8 mouse cellular contexts compared by ENCODE assay signal in the genomic region with DNA sequence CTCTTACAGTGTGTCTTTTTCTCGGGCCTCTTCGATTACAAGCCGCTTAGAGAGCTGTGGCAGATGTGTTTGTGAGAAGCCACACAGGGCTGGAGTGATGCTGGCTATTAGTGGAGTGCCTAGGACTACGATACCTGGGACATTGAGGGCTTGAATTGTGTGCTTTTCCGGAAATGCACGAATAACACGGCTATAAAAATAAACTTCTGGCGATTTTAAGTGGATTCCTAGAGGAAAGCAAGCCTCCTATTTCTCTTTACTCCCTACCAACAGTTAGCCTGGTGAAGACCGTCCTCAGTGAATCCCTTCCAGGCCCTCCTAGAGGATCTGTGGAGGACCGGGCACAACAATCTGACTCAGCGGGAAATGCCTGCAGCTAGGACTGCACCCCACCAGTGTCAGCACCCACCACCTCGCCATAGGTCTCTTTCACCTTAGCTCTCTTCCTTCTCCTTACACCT.
DNase-seq lines count a peak whose midpoint lies in the region; ATAC-seq and TF ChIP-seq lines count a peak whose summit lies in the region.

No protein-coding gene starts in this region.

- 6% methylated on average over 12 of the region's 12 CpGs for WGBS in heart, embryonic 11.5 days (ENCODE audit: insufficient replicate concordance)
- 2% methylated on average over 12 of the region's 12 CpGs for WGBS in kidney, embryonic 15.5 days
- WGBS in midbrain, embryonic 12.5 days, result 2% methylated on average over 12 of the region's 12 CpGs

- DNase-seq in heart, adult 9 months (ENCODE audit: low spot score in 2 of 2), result no peak
- no peak for DNase-seq in spleen, postnatal 14 days (ENCODE audit: low spot score in 2 of 2)
- no peak for DNase-seq in layer of hippocampus, postnatal 10 days (ENCODE audit: low spot score in 2 of 2)

- peak overlapping the region; percentile 48 for H3K4me3 ChIP-seq in heart, embryonic 11.5 days (ENCODE audit: low read depth, low read length)
- H3K4me3 ChIP-seq in embryonic fibroblast, embryonic 13.5 days (ENCODE audit: insufficient read depth, low read length), result peak overlapping the region; percentile 13
- peak overlapping the region; percentile 43 for H3K4me3 ChIP-seq in kidney, embryonic 15.5 days (replicated peaks)
- H3K4me3 ChIP-seq in midbrain, embryonic 12.5 days, result peak overlapping the region; percentile 23

- no peaks in the 10 kb centered on the region for H3K9me3 ChIP-seq in heart, embryonic 11.5 days (replicated peaks; ENCODE audit: control insufficient read depth, low read length)
- H3K9me3 ChIP-seq in kidney, embryonic 15.5 days (replicated peaks), result no peaks in the 10 kb centered on the region
- H3K9me3 ChIP-seq in midbrain, embryonic 12.5 days, result no peaks in the 10 kb centered on the region

- H3K9ac ChIP-seq in heart, embryonic 11.5 days (ENCODE audit: low read depth, low read length), result peak overlapping the region; percentile 71
- peak overlapping the region; percentile 49 for H3K9ac ChIP-seq in kidney, embryonic 15.5 days
- H3K9ac ChIP-seq in midbrain, embryonic 12.5 days (replicated peaks), result peak overlapping the region; percentile 46; the same call in 1 of the 2 replicates

- peak overlapping the region; percentile 84 for H3K27ac ChIP-seq in heart, embryonic 11.5 days (ENCODE audit: low read depth, low read length)
- H3K27ac ChIP-seq in embryonic fibroblast, embryonic 13.5 days (ENCODE audit: insufficient read depth, low read length), result peak overlapping the region; percentile 92
- peak overlapping the region; percentile 93 for H3K27ac ChIP-seq in kidney, embryonic 15.5 days
- H3K27ac ChIP-seq in midbrain, embryonic 12.5 days (replicated peaks), result peak overlapping the region; percentile 78

- peak overlapping the region; percentile 91 for H3K4me2 ChIP-seq in heart, embryonic 11.5 days
- peak overlapping the region; percentile 86 for H3K4me2 ChIP-seq in kidney, embryonic 15.5 days
- peak overlapping the region; percentile 43 for H3K4me2 ChIP-seq in midbrain, embryonic 12.5 days (replicated peaks)

- TF ChIP-seq POLR2A in embryonic fibroblast, embryonic 13.5 days (IDR thresholded peaks at IDR 0.05; ENCODE audit: low read depth, low read length), result peak; percentile 48; the same call in 1 of the 2 replicates

- H3K4me1 ChIP-seq in heart, embryonic 11.5 days (ENCODE audit: control insufficient read depth, insufficient read depth, low read length), result peaks cover 21% of the 10 kb centered on the region
- peaks cover 6% of the 10 kb centered on the region; the same call in 1 of the 2 replicates for H3K4me1 ChIP-seq in embryonic fibroblast, embryonic 13.5 days (ENCODE audit: control insufficient read depth, insufficient read depth, low read length)
- peaks cover 51% of the 10 kb centered on the region for H3K4me1 ChIP-seq in kidney, embryonic 15.5 days
- H3K4me1 ChIP-seq in midbrain, embryonic 12.5 days, result peaks cover 42% of the 10 kb centered on the region

- ATAC-seq in heart, embryonic 11.5 days (replicated peaks; ENCODE audit: insufficient number of reproducible peaks, low FRiP score, low TSS enrichment), result no peak
- no peak; the same call in 1 of the 2 replicates for ATAC-seq in kidney, embryonic 15.5 days (replicated peaks; ENCODE audit: low FRiP score)
- peak; percentile 50; the same call in 1 of the 2 replicates for ATAC-seq in midbrain, embryonic 12.5 days (ENCODE audit: low FRiP score, low read depth)
- ATAC-seq in megakaryocyte progenitor cell, adult 5-6 weeks (replicated peaks; ENCODE audit: poor library complexity), result no peak

- H3K36me3 ChIP-seq in heart, embryonic 11.5 days (ENCODE audit: control insufficient read depth, insufficient read depth, low read length), result no peaks in the 10 kb centered on the region
- H3K36me3 ChIP-seq in kidney, embryonic 15.5 days, result no peaks in the 10 kb centered on the region
- no peaks in the 10 kb centered on the region for H3K36me3 ChIP-seq in midbrain, embryonic 12.5 days

- H3K27me3 ChIP-seq in heart, embryonic 11.5 days (ENCODE audit: control insufficient read depth, insufficient read depth, low read length), result peaks cover 18% of the 10 kb centered on the region; the same call in 1 of the 2 replicates
- H3K27me3 ChIP-seq in kidney, embryonic 15.5 days, result peaks cover 27% of the 10 kb centered on the region
- peaks cover 55% of the 10 kb centered on the region for H3K27me3 ChIP-seq in midbrain, embryonic 12.5 days

- no peak for TF ChIP-seq CTCF in embryonic fibroblast, embryonic 13.5 days (IDR thresholded peaks at IDR 0.05; ENCODE audit: borderline replicate concordance, insufficient read depth, low read length)
